Comparison of ENCODE assay signal across 9 mouse cellular contexts in genomic region chr12:110703008-110703471, GRCm38 (mm10). TPM values are rescaled to one million over a fixed set of nuclear protein-coding genes. Genes with fewer than 3 reads are reported as not detected.
A peak's percentile ranks its signal among the peaks of the same experiment; 100 is the strongest.
DNase-seq lines count a peak whose midpoint lies in the region; ATAC-seq and TF ChIP-seq lines count a peak whose summit lies in the region.
"Had no signal": no experiment of that assay in that cellular context is flagged by ENCODE, and none has a peak within 500 bp of the region (broad histone marks: within the 10 kb centered on the region; RNA-seq: fewer than 3 reads in every experiment).

No protein-coding gene starts in this region.

- H3K4me1 ChIP-seq in CH12.LX (ENCODE audit: control insufficient read depth in 1 of 2, insufficient read depth in 2 of 2) = peaks cover 35 to 67% of the 10 kb centered on the region in 2 experiments
- peaks cover 14% of the 10 kb centered on the region for H3K4me1 ChIP-seq in forebrain, embryonic 12.5 days
- H3K4me1 ChIP-seq in heart, postnatal 0 days (ENCODE audit: control insufficient read depth, insufficient read depth) = 0 out of 2 replicates have a peak, but pooled peaks cover 2% of the 10 kb centered on the region

- peak overlapping the region; percentile 75 for H3K27ac ChIP-seq in CH12.LX (ENCODE audit: insufficient read depth, low read depth)
- no peak overlapping the region for H3K27ac ChIP-seq in forebrain, embryonic 12.5 days
- peak overlapping the region; percentile 33 for H3K27ac ChIP-seq in heart, postnatal 0 days (ENCODE audit: low read depth)
- H3K27ac ChIP-seq: hindbrain, embryonic 15.5 days had no signal

- peak; percentile 52; the same call in 1 of the 2 replicates for ATAC-seq in forebrain, embryonic 12.5 days (ENCODE audit: low FRiP score)
- peak; percentile 73 for ATAC-seq in heart, postnatal 0 days (ENCODE audit: insufficient read depth, low read depth)
- peak; percentile 64 for ATAC-seq in neutrophil, adult 5-6 weeks (ENCODE audit: extremely low read depth, insufficient number of reproducible peaks, low FRiP score, poor library complexity, severe bottlenecking)

- DNase-seq in CH12.LX (ENCODE audit: extremely low read depth) = peak; percentile 94
- peak; percentile 77 for DNase-seq in c-Kit-positive CD71-negative TER-119-negative erythroid progenitor cells, embryonic 14.5 days (ENCODE audit: low read depth)
- peak; percentile 87 for DNase-seq in heart, postnatal 0 days (ENCODE audit: low spot score)
- DNase-seq in kidney, postnatal 4 days = peak; percentile 94 to 95
- DNase-seq in lung, adult 18-20 months = peak; percentile 84 to 87
- peak; percentile 75 for DNase-seq in testis, postnatal 14 days (ENCODE audit: low spot score)

- TF ChIP-seq CTCF in CH12.LX (conservative IDR thresholded peaks at IDR 0.05 in 1 of 2, IDR thresholded peaks at IDR 0.05 in 1 of 2; ENCODE audit: low read depth in 2 of 2, low read length in 2 of 2) = peak; percentile 82 to 97
- TF ChIP-seq CTCF in heart, postnatal 0 days (IDR thresholded peaks at IDR 0.05; ENCODE audit: low read depth) = peak; percentile 94

- dilution Hi-C loops in CH12.LX (cut with MboI; ENCODE audit: extremely low pct_ligation_motif_present, extremely low pct_unique_long_range_greater_than_20kb, low sequenced_read_pairs) = no loop called here

- H3K9ac ChIP-seq in CH12.LX (ENCODE audit: insufficient read depth, low read depth) = no peak overlapping the region
- H3K9ac ChIP-seq in forebrain, embryonic 12.5 days = no peak overlapping the region
- H3K9ac ChIP-seq in heart, postnatal 0 days (replicated peaks; ENCODE audit: low read depth, low read length) = no peak overlapping the region
- H3K9ac ChIP-seq: hindbrain, embryonic 15.5 days had no signal

- H3K9me3 ChIP-seq in CH12.LX (replicated peaks; ENCODE audit: low read length) = no peaks in the 10 kb centered on the region
- H3K9me3 ChIP-seq in forebrain, embryonic 12.5 days = no peaks in the 10 kb centered on the region
- no peaks in the 10 kb centered on the region for H3K9me3 ChIP-seq in heart, postnatal 0 days (replicated peaks; ENCODE audit: control insufficient read depth, low read length)
- H3K9me3 ChIP-seq: hindbrain, embryonic 15.5 days had no signal

- H3K27me3 ChIP-seq in CH12.LX (replicated peaks) = no peaks in the 10 kb centered on the region
- 0 out of 2 replicates have a peak, but pooled peaks cover 17% of the 10 kb centered on the region for H3K27me3 ChIP-seq in forebrain, embryonic 12.5 days
- H3K27me3 ChIP-seq in heart, postnatal 0 days (ENCODE audit: control insufficient read depth, insufficient read depth, low read length) = no peaks in the 10 kb centered on the region
- H3K27me3 ChIP-seq: hindbrain, embryonic 15.5 days had no signal

- no peaks in the 10 kb centered on the region for H3K36me3 ChIP-seq in CH12.LX (replicated peaks in 1 of 2; ENCODE audit: control insufficient read depth in 1 of 2, insufficient read depth in 1 of 2, low read length in 1 of 2)
- H3K36me3 ChIP-seq in forebrain, embryonic 12.5 days (replicated peaks) = no peaks in the 10 kb centered on the region
- no peaks in the 10 kb centered on the region for H3K36me3 ChIP-seq in heart, postnatal 0 days (replicated peaks; ENCODE audit: control insufficient read depth, insufficient read depth, low read length)
- H3K36me3 ChIP-seq: hindbrain, embryonic 15.5 days had no signal

- H3K4me3 ChIP-seq in CH12.LX (replicated peaks in 1 of 3; ENCODE audit: low read depth in 2 of 3, low read length in 2 of 3, poor library complexity in 1 of 3) = peak overlapping the region in 1 of 3 experiments; percentile 30
- no peak overlapping the region for H3K4me3 ChIP-seq in forebrain, embryonic 12.5 days (replicated peaks)
- H3K4me3 ChIP-seq in heart, postnatal 0 days (ENCODE audit: low read depth, low read length) = no peak overlapping the region
- H3K4me3 ChIP-seq: hindbrain, embryonic 15.5 days had no signal

- no peaks in the 10 kb centered on the region for H3K79me2 ChIP-seq in CH12.LX (replicated peaks; ENCODE audit: control insufficient read depth, extremely low read depth, insufficient read depth, poor library complexity, severe bottlenecking)

- TF ChIP-seq RAD21 in CH12.LX (IDR thresholded peaks at IDR 0.05; ENCODE audit: low read depth, low read length) = peak; percentile 93

- H3K4me2 ChIP-seq in CH12.LX (ENCODE audit: insufficient read depth, low read depth, poor library complexity, severe bottlenecking) = peak overlapping the region; percentile 59
- no peak overlapping the region for H3K4me2 ChIP-seq in forebrain, embryonic 12.5 days
- H3K4me2 ChIP-seq in heart, postnatal 0 days (ENCODE audit: low read depth, low read length) = peak overlapping the region; percentile 45
- H3K4me2 ChIP-seq: hindbrain, embryonic 15.5 days had no signal

- 31% methylated on average over 8 of the region's 8 CpGs for WGBS in forebrain, embryonic 12.5 days
- 4% methylated on average over 8 of the region's 8 CpGs for WGBS in heart, postnatal 0 days

- TF ChIP-seq POLR2A in CH12.LX (IDR thresholded peaks at IDR 0.05; ENCODE audit: low read depth, low read length) = peak; percentile 31; the same call in 1 of the 2 replicates

- in situ Hi-C loops in CH12.LX (cut with MboI; ENCODE audit: low pct_ligation_motif_present, low pct_unique_long_range_greater_than_20kb, low sequenced_read_pairs) = no loop called here

- TF ChIP-seq EP300 in CH12.LX (IDR thresholded peaks at IDR 0.05; ENCODE audit: low read length) = 0 out of 2 replicates have a peak, but pooled peaks have one; percentile 36
- no peak for TF ChIP-seq EP300 in heart, postnatal 0 days (IDR thresholded peaks at IDR 0.05; ENCODE audit: low read depth)

TF ChIP-seq in CH12.LX, 34 proteins besides CTCF, POLR2A, EP300 and RAD21:
- TF ChIP-seq KAT2A (IDR thresholded peaks at IDR 0.05; ENCODE audit: insufficient replicate concordance, low read length) (no peak), E2F4 (IDR thresholded peaks at IDR 0.05; ENCODE audit: insufficient replicate concordance, low read depth, low read length) (no peak), SMC3 (IDR thresholded peaks at IDR 0.05; ENCODE audit: low read depth, low read length) (peak; percentile 84), TCF12 (IDR thresholded peaks at IDR 0.05; ENCODE audit: low read depth, low read length) (no peak), CHD1 (IDR thresholded peaks at IDR 0.05; ENCODE audit: low read depth, low read length) (no peak), JUND (conservative IDR thresholded peaks at IDR 0.05; ENCODE audit: low read depth, low read length) (peak; percentile 18; the same call in 1 of the 2 replicates), ETS1 (conservative IDR thresholded peaks at IDR 0.05; ENCODE audit: low read depth, low read length) (peak; percentile 31; the same call in 1 of the 2 replicates), MAFK (IDR thresholded peaks at IDR 0.05; ENCODE audit: insufficient replicate concordance, low read length) (no peak), JUN (IDR thresholded peaks at IDR 0.05; ENCODE audit: insufficient read depth, low read depth, low read length) (peak; percentile 59), ZC3H11A (IDR thresholded peaks at IDR 0.05; ENCODE audit: low read depth, low read length) (peak; percentile 50), NRF1 (IDR thresholded peaks at IDR 0.05; ENCODE audit: low read depth, low read length) (no peak), ELF1 (IDR thresholded peaks at IDR 0.05; ENCODE audit: low read depth, low read length) (no peak), IRF4 (IDR thresholded peaks at IDR 0.05; ENCODE audit: low read depth, low read length) (peak; percentile 83)

RNA-seq across cellular contexts. Expression of gene Hsp90aa1, which starts 0.5 kb away (rescaled TPM):
- 730 and 1,066 TPM in 2 replicates for total RNA-seq in CH12.LX (2012; rRNA removed)
- 1,361 and 1,740 TPM in 2 replicates for total RNA-seq in CH12.LX (2014; rRNA removed)
- polyA plus RNA-seq in CH12.LX (2012; ENCODE audit: insufficient read length, low read depth) = 2,091 and 2,158 TPM in 2 replicates
- 1,281 and 1,312 TPM in 2 replicates for polyA plus RNA-seq in forebrain, embryonic 12.5 days (2016; fragmentation: Nextera tagmentation; extraction: Ambion mirVana)
- total RNA-seq in heart, postnatal 0 days (2014; rRNA removed; ENCODE audit: low replicate concordance) = 181 and 434 TPM in 2 replicates
- 255 and 258 TPM in 2 replicates for polyA plus RNA-seq in heart, postnatal 0 days (2015; fragmentation: Nextera tagmentation; extraction: Ambion mirVana)
- total RNA-seq in neutrophil, adult 5-6 weeks (2017) = 264 and 290 TPM in 2 replicates

RNA-seq across cellular contexts. Expression of gene 1700001K19Rik, which starts 20.6 kb away (rescaled TPM):
- total RNA-seq in CH12.LX (2012; rRNA removed) (0.13 TPM in 1 of 2 replicates, not detected in the other), CH12.LX (2014; rRNA removed) (not detected in 2 replicates)
- polyA plus RNA-seq in CH12.LX (2012; ENCODE audit: insufficient read length, low read depth) = not detected in 2 replicates
- polyA plus RNA-seq in forebrain, embryonic 12.5 days (2016; fragmentation: Nextera tagmentation; extraction: Ambion mirVana) = not detected in 2 replicates
- not detected in 2 replicates for total RNA-seq in heart, postnatal 0 days (2014; rRNA removed; ENCODE audit: low replicate concordance)
- 0.16 TPM in 1 of 2 replicates, not detected in the other for polyA plus RNA-seq in heart, postnatal 0 days (2015; fragmentation: Nextera tagmentation; extraction: Ambion mirVana)
- total RNA-seq in neutrophil, adult 5-6 weeks (2017) = not detected in 2 replicates

RNA-seq across cellular contexts. Expression of gene Wdr20, which starts 34.7 kb away (rescaled TPM):
- total RNA-seq in CH12.LX (2012; rRNA removed) = 26.2 and 27.4 TPM in 2 replicates
- total RNA-seq in CH12.LX (2014; rRNA removed) = 20.5 and 22.8 TPM in 2 replicates
- 16.1 and 17.9 TPM in 2 replicates for polyA plus RNA-seq in CH12.LX (2012; ENCODE audit: insufficient read length, low read depth)
- polyA plus RNA-seq in forebrain, embryonic 12.5 days (2016; fragmentation: Nextera tagmentation; extraction: Ambion mirVana) = 28.2 and 33.5 TPM in 2 replicates
- total RNA-seq in heart, postnatal 0 days (2014; rRNA removed; ENCODE audit: low replicate concordance) = 36.9 and 45.8 TPM in 2 replicates
- polyA plus RNA-seq in heart, postnatal 0 days (2015; fragmentation: Nextera tagmentation; extraction: Ambion mirVana) = 10.7 and 12.1 TPM in 2 replicates
- 59.0 and 63.6 TPM in 2 replicates for total RNA-seq in neutrophil, adult 5-6 weeks (2017)
